Mouse (Mus musculus): ENCODE results near the gene Cacng3.

DNA sequence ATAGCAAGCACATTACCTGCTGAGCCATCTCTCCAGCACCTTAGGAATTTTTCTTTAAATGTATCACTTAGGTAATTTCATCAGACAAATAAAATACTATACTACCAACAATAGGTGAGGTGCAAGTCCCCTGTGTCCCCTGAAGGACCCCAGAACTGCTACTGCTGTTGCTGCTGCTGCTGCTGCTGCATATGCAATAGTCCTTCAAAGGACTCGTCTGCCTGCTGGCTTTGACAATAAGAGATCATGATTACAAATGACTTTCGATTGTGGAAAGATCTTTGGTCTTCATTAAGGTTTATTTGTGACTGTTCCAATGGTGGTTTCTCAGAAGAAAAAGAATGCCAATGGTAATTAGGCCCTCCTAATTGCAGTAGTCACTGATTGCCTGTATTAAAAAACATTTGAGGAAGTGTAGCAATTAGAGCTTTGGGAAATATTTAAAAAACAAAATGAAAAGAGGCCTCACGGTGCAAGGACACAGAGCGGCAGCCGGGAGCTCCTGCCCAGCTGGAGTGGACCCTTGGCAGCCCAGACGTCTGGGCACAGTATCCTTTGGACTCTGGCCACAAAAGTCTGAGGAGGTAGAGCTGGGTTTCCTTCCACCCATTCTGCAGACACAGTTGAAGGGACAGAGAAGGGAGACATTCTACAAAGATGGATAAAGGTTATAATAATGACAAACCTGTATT is 123.5 kb downstream of the Cacng3 start:
- TF ChIP-seq GATA1 (IDR thresholded peaks at IDR 0.05; ENCODE audit: low read length) (no peak), TAL1 (IDR thresholded peaks at IDR 0.05; ENCODE audit: low read length) (no peak)

Data from erythroblast, embryonic 14.5 days (primary cell).